Mouse (Mus musculus): Measurements from ENCODE around the gene Dennd2d.

The Dennd2d gene

DNA sequence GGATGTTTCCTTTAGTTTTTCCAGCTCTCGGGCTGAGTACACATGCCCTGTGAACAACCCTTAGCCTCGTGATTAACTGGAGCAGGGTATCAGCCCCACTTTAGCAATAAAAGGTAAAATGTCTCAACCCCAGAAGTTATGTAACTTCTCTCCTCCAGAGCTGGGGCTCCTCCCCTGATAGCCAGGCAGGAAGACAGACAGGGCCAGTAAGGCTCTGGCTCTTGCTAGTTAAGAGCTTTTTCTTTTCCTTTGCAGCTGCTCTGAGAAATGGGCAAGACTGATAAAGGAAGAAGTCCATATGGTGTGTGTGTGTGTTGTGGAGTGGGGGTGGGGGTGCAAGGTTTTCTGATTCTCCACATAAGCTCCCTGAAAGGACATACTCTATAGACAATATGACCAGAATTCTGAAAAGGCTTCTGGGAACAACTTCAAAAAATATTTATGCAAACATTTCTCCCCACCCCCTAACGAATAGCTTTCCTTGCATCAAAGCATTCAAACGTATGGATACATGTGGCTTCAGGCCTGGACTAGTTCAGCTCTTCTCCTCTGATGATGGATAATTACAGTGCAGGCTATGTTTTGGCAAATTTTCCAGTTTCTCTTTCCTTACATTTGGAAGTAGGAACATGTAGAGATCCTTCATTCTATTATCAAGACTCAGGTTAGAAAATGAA lies 14.0 kb downstream of the Dennd2d start:
- peak; percentile 22 for DNase-seq (ENCODE audit: low read depth)

- DNase-seq (ENCODE audit: low read depth): no peak
These were observed 14.8 kb downstream of the Dennd2d start for GRCm38 (mm10) chr3:106496996-106497395.

GRCm38 (mm10) chr3:106500510-106500909 lies 18.3 kb downstream of the Dennd2d start:
- DNase-seq (ENCODE audit: low read depth): no peak

DNA sequence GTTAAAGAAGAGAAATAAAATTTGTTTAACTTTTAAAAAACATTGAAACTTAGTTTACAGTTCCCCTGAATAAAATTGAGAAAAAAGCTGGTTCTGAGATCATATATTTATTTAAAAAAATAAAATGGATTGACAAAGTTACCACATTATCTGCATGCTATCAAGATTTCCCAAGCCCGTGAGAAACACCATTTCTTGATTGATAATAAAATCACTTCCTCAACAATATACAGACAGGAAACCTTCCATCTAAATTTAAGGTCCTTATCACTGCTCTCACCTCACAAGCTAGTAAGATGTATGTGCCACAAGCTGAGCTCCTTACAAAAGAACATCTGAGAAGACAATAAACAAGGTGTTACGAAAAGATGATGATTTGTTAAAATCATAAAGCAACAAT lies 20.7 kb downstream of the Dennd2d start:
- DNase-seq (ENCODE audit: low read depth): no peak

- no peak for DNase-seq (ENCODE audit: low read depth)
These were observed 28.5 kb downstream of the Dennd2d start for GRCm38 (mm10) chr3:106510669-106511068.

- DNase-seq (ENCODE audit: low read depth): no peak
These were observed 32.8 kb downstream of the Dennd2d start for GRCm38 (mm10) chr3:106515016-106515415.

GRCm38 (mm10) chr3:106522730-106523129 lies 40.5 kb downstream of the Dennd2d start:
- no peak for DNase-seq (ENCODE audit: low read depth)

- no peak for DNase-seq (ENCODE audit: low read depth)
These were observed 44.2 kb downstream of the Dennd2d start for GRCm38 (mm10) chr3:106526411-106526810.

DNA sequence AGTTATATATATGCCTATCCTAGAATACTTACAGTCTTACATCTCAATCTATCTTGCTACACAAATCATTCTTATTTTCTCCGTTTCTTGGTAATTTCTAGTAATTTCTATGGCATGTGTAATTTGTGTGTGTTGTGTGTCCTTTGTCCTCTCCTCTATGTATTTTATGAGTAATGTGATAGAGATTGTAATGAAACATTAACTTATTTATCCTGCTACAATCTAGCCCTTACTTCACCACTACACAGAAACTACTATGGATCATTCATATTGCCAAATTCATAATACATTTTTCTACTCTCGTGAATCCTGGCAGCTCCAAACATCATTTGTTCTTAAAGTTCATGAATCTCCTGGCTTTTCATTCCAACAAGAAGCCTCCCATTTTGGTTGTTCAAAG lies 45.8 kb downstream of the Dennd2d start:
- DNase-seq (ENCODE audit: low read depth): no peak

- DNase-seq (ENCODE audit: low read depth): no peak
These were observed 51.1 kb downstream of the Dennd2d start for GRCm38 (mm10) chr3:106533277-106533676.

GRCm38 (mm10) chr3:106544721-106545316 lies 62.6 kb downstream of the Dennd2d start:
- no peak for DNase-seq (ENCODE audit: low read depth)

DNA sequence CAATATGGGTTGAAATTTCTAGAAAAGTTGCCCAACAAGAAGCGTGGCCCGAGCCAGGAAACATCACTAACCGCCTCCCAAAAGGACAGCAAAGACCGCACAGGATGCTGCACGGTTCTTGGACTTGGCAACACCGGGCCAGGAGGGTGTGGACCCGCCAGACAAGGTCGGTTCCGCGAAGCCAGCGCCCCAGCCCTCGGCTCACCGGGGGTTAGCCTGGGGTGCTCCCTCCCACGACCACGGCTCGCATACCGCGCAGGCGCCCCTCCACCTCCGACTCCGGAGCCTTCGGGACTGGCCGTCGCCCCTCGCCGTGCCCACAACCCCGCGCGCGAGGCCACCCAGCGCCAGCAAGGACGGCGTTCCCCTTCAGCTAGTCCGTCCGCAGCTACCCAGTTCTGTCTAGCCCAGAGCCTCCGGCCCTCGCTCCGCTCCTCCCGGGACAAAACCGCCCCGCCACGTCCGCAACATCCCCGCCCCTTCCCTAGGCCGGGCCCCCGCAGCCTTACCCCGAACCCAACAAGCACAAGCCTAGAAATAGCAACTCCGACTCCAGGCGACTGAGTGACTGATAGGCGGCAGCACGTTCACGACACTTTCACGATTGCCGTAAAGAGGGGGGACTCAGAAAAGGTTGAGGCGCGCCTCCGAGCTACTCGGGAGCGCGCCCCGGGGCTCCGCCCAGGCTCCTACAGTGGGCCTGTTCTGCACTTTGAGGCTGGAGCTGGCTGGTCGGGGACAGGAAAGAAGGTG lies 65.1 kb downstream of the Dennd2d start, which contains the start of the genes Dram2 and Cept1:
Dram2 (plus strand) TSS at position 628 of the 753 bp plus-strand sequence.
Cept1 (minus strand) TSS at position 632 of the 753 bp plus-strand sequence.
- peak; percentile 97 for DNase-seq (ENCODE audit: low read depth)

- DNase-seq (ENCODE audit: low read depth): peak; percentile 43
These were observed 65.8 kb downstream of the Dennd2d start for GRCm38 (mm10) chr3:106547924-106548539.

- no peak for DNase-seq (ENCODE audit: low read depth)
These were observed 66.8 kb downstream of the Dennd2d start for GRCm38 (mm10) chr3:106548971-106549370.

All from NIH3T3 (cell line).